In genomic region chr17:50003156-50003555, GRCm38 (mm10) we compare ENCODE assay signal across 19 mouse cellular contexts.
DNase-seq lines count a peak whose midpoint lies in the region; ATAC-seq lines count a peak whose summit lies in the region.
"Had no signal": no experiment of that assay in that cellular context is flagged by ENCODE, and none has a peak within 500 bp of the region (broad histone marks: within the 10 kb centered on the region; RNA-seq: fewer than 3 reads in every experiment).

No protein-coding gene starts in this region.

- DNase-seq in cerebellum, postnatal 4 days (ENCODE audit: low spot score in 2 of 2): no peak
- DNase-seq in brain, adult 2 months (ENCODE audit: low read depth, low spot score): peak; percentile 89
- DNase-seq in cerebellum, adult 8-10 months: peak; percentile 69
- DNase-seq in cerebellum, postnatal 25 days: peak; percentile 73 to 88
- DNase-seq in heart, postnatal 36 days: no peak
- no peak for DNase-seq in frontal cortex, postnatal 10 days (ENCODE audit: low spot score in 2 of 2)
- DNase-seq: adrenal gland, adult 8-10 months; forebrain, postnatal 0 days; gastrocnemius, postnatal 36 days; heart, adult 2 months; kidney, adult 11 months; kidney, postnatal 14 days; layer of hippocampus, adult 9-11 months; right cerebral cortex, postnatal 14 days had no signal

- 0 out of 2 replicates have a peak, but pooled peaks have one; percentile 11 for ATAC-seq in cerebellum, adult (ENCODE audit: insufficient number of reproducible peaks, low FRiP score, low TSS enrichment)
- ATAC-seq in granulocyte monocyte progenitor cell, adult 5-6 weeks (replicated peaks; ENCODE audit: poor library complexity, severe bottlenecking): no peak
- ATAC-seq: activated CD4-positive, CD25-positive, alpha-beta regulatory T cell, adult 4 months; forebrain, postnatal 0 days; inflammation-experienced regulatory T-cells, adult 6 months; midbrain, embryonic 13.5 days had no signal

- intact Hi-C loops in heart, postnatal 36 days (cut with DNase I): no loop called here

Comparison
In these comparisons a context has a peak if more than half of its experiments do, and no peak if none do; other contexts are left out.
1. DNase-seq: peak in brain, adult 2 months (single experiment), cerebellum, adult 8-10 months (single experiment) and cerebellum, postnatal 25 days (2 of 2); none in cerebellum, postnatal 4 days (0 of 2), heart, postnatal 36 days (0 of 2) and frontal cortex, postnatal 10 days (0 of 2).